Mouse (Mus musculus): ENCODE measurements around the gene 1700024P04Rik. TPM values are rescaled to one million over a fixed set of nuclear protein-coding genes. Genes with fewer than 3 reads are reported as not detected.
"Not testable (repeated sequence)": the region's sequence is repeated elsewhere in the genome, so short reads cannot be mapped to it uniquely, and the experiment has no call there.

The 1700024P04Rik gene
- polyA plus RNA-seq, 1 experiment = not detected

DNA sequence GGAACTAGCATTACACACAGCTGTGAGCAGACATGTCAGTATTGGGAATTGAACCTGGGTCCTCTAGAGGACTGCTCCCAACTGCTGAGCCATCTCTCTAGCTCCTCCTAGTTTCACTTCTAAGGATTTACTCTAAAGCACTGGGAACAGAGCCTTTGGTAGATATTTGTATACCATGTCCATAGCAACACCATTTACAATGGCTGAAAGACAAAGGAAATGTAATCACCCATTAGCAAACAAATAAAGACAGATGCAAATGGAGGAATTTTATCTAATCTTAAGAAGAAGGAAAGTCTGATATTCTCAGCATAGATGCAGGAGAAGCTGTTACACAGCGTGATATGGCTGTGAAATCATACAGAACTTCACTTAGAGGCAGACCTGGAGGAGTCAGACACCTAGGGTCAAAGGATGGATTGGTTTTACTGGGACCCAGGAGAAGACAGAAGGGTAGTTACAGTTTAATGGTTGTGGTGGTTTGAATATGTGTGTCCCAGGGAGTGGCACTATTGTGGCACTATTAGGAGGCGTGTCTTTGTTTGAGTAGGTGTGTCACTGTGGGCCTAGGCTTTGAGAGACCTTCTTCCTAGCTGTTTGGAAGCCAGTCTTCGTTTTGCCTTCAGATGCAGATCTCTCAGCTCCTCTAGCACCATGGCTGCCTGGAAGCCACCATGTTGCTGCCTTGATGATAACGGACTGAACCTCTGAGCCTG lies 7.1 kb downstream of the 1700024P04Rik start:
- no peak overlapping the region for H3ac ChIP-seq (ENCODE audit: control insufficient read depth, insufficient read length)
- H3K27me3 ChIP-seq (ENCODE audit: control insufficient read depth, insufficient read depth, insufficient read length) = no peaks in the 10 kb centered on the region
- H3K4me2 ChIP-seq (ENCODE audit: low read depth) = no peak overlapping the region
- no peaks in the 10 kb centered on the region for H3K36me3 ChIP-seq (ENCODE audit: control insufficient read depth, insufficient read depth)
- TF ChIP-seq TCF3 (IDR thresholded peaks at IDR 0.05; ENCODE audit: insufficient read length, low read depth) (no peak), TCF12 (IDR thresholded peaks at IDR 0.05; ENCODE audit: insufficient read depth, poor library complexity, severe bottlenecking) (no peak)
- no peaks in the 10 kb centered on the region for H3K79me2 ChIP-seq (ENCODE audit: control insufficient read depth, insufficient read depth)
- H3K4me3 ChIP-seq = no peak overlapping the region

DNA sequence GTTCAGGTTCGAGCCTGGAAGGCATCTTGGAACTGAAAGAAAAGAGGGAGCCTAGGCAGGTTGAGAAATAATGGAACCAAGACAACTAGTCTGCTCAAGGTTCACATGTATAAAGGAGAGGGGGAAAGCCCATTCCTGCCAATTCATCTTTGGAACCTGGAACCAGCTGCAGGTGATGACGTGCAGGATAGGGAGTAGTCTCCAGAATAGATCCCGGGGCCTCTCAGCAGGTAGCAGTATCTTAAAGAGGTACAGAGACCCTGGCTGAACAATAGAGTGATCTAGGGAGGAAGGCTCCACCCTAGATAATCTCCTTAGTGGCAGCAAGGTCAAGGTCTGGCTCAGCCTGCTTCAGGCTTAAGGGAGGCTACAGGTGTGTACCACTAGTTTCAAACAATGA lies 8.3 kb downstream of the 1700024P04Rik start:
- not testable (repeated sequence) for H3K4me2 ChIP-seq (ENCODE audit: low read depth); H3ac ChIP-seq (ENCODE audit: control insufficient read depth, insufficient read length); H3K36me3 ChIP-seq (ENCODE audit: control insufficient read depth, insufficient read depth); H3K79me2 ChIP-seq (ENCODE audit: control insufficient read depth, insufficient read depth); H3K27me3 ChIP-seq (ENCODE audit: control insufficient read depth, insufficient read depth, insufficient read length); H3K4me3 ChIP-seq

DNA sequence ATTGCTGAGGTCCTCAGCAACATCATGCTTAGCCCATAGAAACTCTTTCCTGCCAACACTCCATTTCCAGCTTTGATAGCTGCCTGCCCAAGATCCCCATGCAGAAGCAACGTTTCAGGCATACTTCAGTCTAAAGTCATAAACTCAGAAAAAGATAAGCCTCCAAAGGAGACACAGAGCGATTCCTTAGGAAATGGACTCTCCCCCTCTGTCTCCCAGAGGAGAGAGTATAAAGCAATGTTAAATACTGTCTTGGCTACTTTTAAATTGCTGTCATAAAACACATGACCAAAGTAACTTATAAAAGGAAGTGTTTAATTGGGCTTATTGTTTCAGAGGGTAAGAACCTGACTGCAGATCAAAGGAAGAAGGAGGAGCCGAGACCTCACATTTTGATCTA lies 12.3 kb downstream of the 1700024P04Rik start:
- Histone ChIP-seq H3K79me2 (ENCODE audit: control insufficient read depth, insufficient read depth) (no peaks in the 10 kb centered on the region), H3K36me3 (ENCODE audit: control insufficient read depth, insufficient read depth) (no peaks in the 10 kb centered on the region), H3K27me3 (ENCODE audit: control insufficient read depth, insufficient read depth, insufficient read length) (no peaks in the 10 kb centered on the region), H3K4me3 (no peak overlapping the region), H3K4me2 (ENCODE audit: low read depth) (no peak overlapping the region), H3ac (ENCODE audit: control insufficient read depth, insufficient read length) (no peak overlapping the region)
- TF ChIP-seq USF1 (IDR thresholded peaks at IDR 0.05; ENCODE audit: low read depth) (no peak), TCF3 (IDR thresholded peaks at IDR 0.05; ENCODE audit: insufficient read length, low read depth) (no peak), TCF12 (IDR thresholded peaks at IDR 0.05; ENCODE audit: insufficient read depth, poor library complexity, severe bottlenecking) (no peak), MAX (IDR thresholded peaks at IDR 0.05; ENCODE audit: low read depth) (no peak), POLR2A (IDR thresholded peaks at IDR 0.05; ENCODE audit: insufficient read length, low read depth) (no peak), SRF (IDR thresholded peaks at IDR 0.05; ENCODE audit: control insufficient read depth, insufficient read length, low read depth) (no peak), E2F4 (IDR thresholded peaks at IDR 0.05; ENCODE audit: insufficient read depth) (no peak), REST (IDR thresholded peaks at IDR 0.05; ENCODE audit: insufficient read depth, insufficient read length) (no peak), CEBPB (IDR thresholded peaks at IDR 0.05; ENCODE audit: insufficient read depth, poor library complexity, severe bottlenecking) (no peak), MYOG (IDR thresholded peaks at IDR 0.05; ENCODE audit: control insufficient read depth in 1 of 3, insufficient read depth in 1 of 3, insufficient read length in 2 of 3, low read depth in 2 of 3) (no peak), POLR2AphosphoS2 (IDR thresholded peaks at IDR 0.05; ENCODE audit: insufficient read length, low read depth) (no peak), MYOD1 (IDR thresholded peaks at IDR 0.05; ENCODE audit: control insufficient read depth in 1 of 3, insufficient read length in 2 of 3, low read depth in 2 of 3) (no peak)

DNA sequence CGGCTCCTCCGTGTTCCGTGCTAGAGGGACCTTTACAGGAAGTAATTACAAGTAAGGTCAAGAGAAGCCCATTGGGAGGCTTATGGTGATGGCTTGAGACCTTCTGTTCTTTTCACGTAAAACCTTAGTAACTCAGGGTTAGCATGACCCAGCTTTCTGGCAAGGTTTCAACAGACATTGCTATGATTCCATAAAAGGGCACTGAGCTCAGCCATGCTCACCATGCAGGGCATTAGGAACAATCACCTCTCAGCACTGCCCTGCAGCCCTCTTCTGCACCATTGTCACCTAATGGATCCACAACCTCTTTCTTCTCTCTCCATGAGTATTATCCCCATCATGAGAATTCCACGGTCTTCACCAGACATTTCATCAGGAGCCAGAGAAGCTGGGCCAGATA lies 12.7 kb downstream of the 1700024P04Rik start:
- Histone ChIP-seq H3K4me3 (no peak overlapping the region), H3K36me3 (ENCODE audit: control insufficient read depth, insufficient read depth) (no peaks in the 10 kb centered on the region), H3ac (ENCODE audit: control insufficient read depth, insufficient read length) (no peak overlapping the region), H3K79me2 (ENCODE audit: control insufficient read depth, insufficient read depth) (no peaks in the 10 kb centered on the region), H3K27me3 (ENCODE audit: control insufficient read depth, insufficient read depth, insufficient read length) (no peaks in the 10 kb centered on the region), H3K4me2 (ENCODE audit: low read depth) (no peak overlapping the region)
- TF ChIP-seq TCF12 (IDR thresholded peaks at IDR 0.05; ENCODE audit: insufficient read depth, poor library complexity, severe bottlenecking) = no peak
- no peak for TF ChIP-seq USF1 (IDR thresholded peaks at IDR 0.05; ENCODE audit: low read depth)
- TF ChIP-seq CEBPB (IDR thresholded peaks at IDR 0.05; ENCODE audit: insufficient read depth, poor library complexity, severe bottlenecking) = no peak
- no peak for TF ChIP-seq MYOG (IDR thresholded peaks at IDR 0.05; ENCODE audit: control insufficient read depth in 1 of 3, insufficient read depth in 1 of 3, insufficient read length in 2 of 3, low read depth in 2 of 3)
- no peak for TF ChIP-seq SRF (IDR thresholded peaks at IDR 0.05; ENCODE audit: control insufficient read depth, insufficient read length, low read depth)
- TF ChIP-seq MYOD1 (IDR thresholded peaks at IDR 0.05; ENCODE audit: control insufficient read depth in 1 of 3, insufficient read length in 2 of 3, low read depth in 2 of 3) = no peak
- TF ChIP-seq E2F4 (IDR thresholded peaks at IDR 0.05; ENCODE audit: insufficient read depth) = no peak
- no peak for TF ChIP-seq MAX (IDR thresholded peaks at IDR 0.05; ENCODE audit: low read depth)
- TF ChIP-seq POLR2AphosphoS2 (IDR thresholded peaks at IDR 0.05; ENCODE audit: insufficient read length, low read depth) = no peak
- TF ChIP-seq POLR2A (IDR thresholded peaks at IDR 0.05; ENCODE audit: insufficient read length, low read depth) = no peak
- no peak for TF ChIP-seq TCF3 (IDR thresholded peaks at IDR 0.05; ENCODE audit: insufficient read length, low read depth)
- TF ChIP-seq REST (IDR thresholded peaks at IDR 0.05; ENCODE audit: insufficient read depth, insufficient read length) = no peak

DNA sequence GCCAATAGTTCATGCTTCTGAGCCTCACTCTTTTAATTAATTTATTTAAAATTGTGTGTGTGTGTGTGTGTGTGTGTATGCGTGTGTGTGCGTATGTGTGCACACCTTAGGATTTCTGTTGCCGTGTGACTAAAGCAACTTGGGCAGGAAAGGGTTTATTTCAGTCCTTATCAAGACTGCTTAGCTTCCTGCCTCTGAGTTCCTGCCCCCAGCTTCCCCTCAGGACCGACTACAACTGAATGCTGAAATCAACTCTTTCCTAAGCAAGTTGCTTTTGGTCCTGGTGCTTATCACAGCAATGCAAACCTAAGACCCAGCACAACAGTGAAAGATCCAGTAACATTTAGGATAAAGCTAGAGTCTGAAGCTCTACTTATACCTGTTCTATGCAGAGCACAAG lies 15.8 kb downstream of the 1700024P04Rik start:
- no peaks in the 10 kb centered on the region for H3K27me3 ChIP-seq (ENCODE audit: control insufficient read depth, insufficient read depth, insufficient read length)
- H3K36me3 ChIP-seq (ENCODE audit: control insufficient read depth, insufficient read depth) = no peaks in the 10 kb centered on the region
- no peak overlapping the region for H3K4me3 ChIP-seq
- H3ac ChIP-seq (ENCODE audit: control insufficient read depth, insufficient read length) = no peak overlapping the region
- no peaks in the 10 kb centered on the region for H3K79me2 ChIP-seq (ENCODE audit: control insufficient read depth, insufficient read depth)
- no peak overlapping the region for H3K4me2 ChIP-seq (ENCODE audit: low read depth)
- TF ChIP-seq TCF3 (IDR thresholded peaks at IDR 0.05; ENCODE audit: insufficient read length, low read depth) (no peak), USF1 (IDR thresholded peaks at IDR 0.05; ENCODE audit: low read depth) (no peak), TCF12 (IDR thresholded peaks at IDR 0.05; ENCODE audit: insufficient read depth, poor library complexity, severe bottlenecking) (no peak), MYOG (IDR thresholded peaks at IDR 0.05; ENCODE audit: control insufficient read depth in 1 of 3, insufficient read depth in 1 of 3, insufficient read length in 2 of 3, low read depth in 2 of 3) (no peak), POLR2AphosphoS2 (IDR thresholded peaks at IDR 0.05; ENCODE audit: insufficient read length, low read depth) (no peak), CEBPB (IDR thresholded peaks at IDR 0.05; ENCODE audit: insufficient read depth, poor library complexity, severe bottlenecking) (no peak), E2F4 (IDR thresholded peaks at IDR 0.05; ENCODE audit: insufficient read depth) (no peak), SRF (IDR thresholded peaks at IDR 0.05; ENCODE audit: control insufficient read depth, insufficient read length, low read depth) (no peak), POLR2A (IDR thresholded peaks at IDR 0.05; ENCODE audit: insufficient read length, low read depth) (no peak), MYOD1 (IDR thresholded peaks at IDR 0.05; ENCODE audit: control insufficient read depth in 1 of 3, insufficient read length in 2 of 3, low read depth in 2 of 3) (no peak), MAX (IDR thresholded peaks at IDR 0.05; ENCODE audit: low read depth) (no peak), REST (IDR thresholded peaks at IDR 0.05; ENCODE audit: insufficient read depth, insufficient read length) (no peak)
